Mouse (Mus musculus) natural killer cell, adult 2 months (primary cell): ENCODE measurements around the gene Xrra1.
"Not testable (repeated sequence)": the region's sequence is repeated elsewhere in the genome, so short reads cannot be mapped to it uniquely, and the experiment has no call there.

ENCODE experiments used
- DNase-seq, 2 experiments: peaks; one replicate each; pipeline ENCODE4 v3.0.0; 2022; ENCODE audit warnings: low spot score in 2 of 2

Gene Xrra1

GRCm38 (mm10) chr7:99953442-99954098 is 94.7 kb downstream of the Xrra1 start:
- no peak for DNase-seq

GRCm38 (mm10) chr7:99954212-99954611 is 95.3 kb downstream of the Xrra1 start:
- DNase-seq = no peak

- no peak for DNase-seq
Measured at GRCm38 (mm10) chr7:99956095-99956494, 97.2 kb downstream of the Xrra1 start.

DNA sequence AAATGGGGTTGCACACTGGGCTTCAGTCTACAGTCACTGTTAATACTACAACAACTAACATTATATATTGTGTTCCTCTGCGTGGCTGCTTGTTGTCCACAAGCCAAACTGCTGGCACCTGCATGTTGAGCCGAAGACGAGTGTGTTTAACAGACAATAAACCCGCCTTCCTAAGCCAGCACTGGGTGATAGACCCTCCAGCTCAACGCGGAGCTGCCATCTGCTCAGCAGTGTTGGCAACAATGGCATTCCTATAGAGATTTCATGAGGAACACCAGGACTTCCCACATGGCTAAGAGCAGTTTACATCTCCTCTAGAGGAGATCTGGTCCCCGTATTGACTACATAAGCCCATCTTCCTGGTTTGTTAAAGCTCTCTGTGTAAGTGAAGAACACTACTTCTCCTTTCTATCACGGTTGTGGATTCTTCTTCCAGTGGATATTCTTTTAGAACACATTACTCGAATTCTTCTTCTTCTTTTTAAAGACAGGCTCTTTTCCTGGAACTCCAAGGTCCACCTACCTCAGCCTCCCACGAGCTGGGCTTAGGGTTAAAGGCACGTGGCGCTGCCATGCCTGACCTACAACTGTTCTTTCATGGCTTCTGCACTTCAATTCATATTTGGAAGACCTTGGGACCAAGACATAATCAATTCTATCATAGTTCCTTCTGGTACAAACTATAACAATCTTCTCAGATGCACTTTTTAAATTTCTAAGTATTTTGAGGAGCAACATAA is 98.5 kb downstream of the Xrra1 start:
- DNase-seq = no peak

- not testable (repeated sequence) for DNase-seq
Measured at GRCm38 (mm10) chr7:99960571-99960970, 101.7 kb downstream of the Xrra1 start.

DNA sequence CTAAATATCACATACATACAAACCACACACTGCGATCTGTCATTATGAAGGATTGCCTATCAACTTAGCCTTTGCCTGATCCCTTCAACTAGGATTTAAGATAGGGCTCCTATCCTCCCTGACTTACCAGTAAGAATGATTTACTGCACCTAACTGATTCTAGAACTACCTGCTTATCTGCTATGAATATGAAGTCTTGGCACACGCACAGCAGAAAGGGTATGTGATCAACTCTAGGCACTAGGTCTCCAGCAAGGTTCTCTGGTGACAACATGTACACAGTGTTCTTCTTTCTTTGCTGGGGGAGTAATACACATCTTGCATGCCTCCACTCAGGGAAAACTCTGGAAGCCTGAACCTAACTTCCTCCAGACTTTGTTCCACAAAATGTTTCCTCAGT is 102.6 kb downstream of the Xrra1 start:
- no peak for DNase-seq

- DNase-seq = no peak
Measured at GRCm38 (mm10) chr7:99962536-99963236, 103.8 kb downstream of the Xrra1 start.

DNA sequence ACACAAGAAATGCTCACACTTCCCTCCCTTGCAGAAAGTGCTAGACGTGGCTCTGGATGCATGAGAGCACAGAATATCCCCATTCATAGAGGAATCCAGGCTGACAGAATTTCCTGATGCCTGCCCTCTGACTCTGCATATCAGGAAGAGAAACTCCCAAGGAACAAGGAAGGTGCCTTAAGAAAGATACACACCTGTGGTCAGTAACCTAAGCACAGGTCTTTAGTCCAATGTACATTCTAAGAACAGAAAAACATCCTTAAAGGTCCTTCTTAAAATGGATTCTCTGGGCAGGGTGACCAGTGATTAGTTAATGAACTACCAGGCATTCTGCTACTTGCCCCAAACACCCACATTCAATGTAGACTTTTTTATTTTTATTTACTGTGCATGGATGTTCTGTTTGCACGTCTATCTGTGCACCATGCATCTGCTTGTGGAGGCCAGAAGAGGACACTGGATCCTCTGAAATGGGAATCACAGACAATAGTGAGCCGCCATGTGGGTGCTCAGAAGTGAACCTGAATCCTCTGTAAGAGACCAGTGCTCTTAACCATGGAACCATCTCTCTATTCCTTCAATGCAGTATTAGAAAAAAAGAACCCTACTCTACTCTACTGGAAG is 104.4 kb downstream of the Xrra1 start:
- no peak for DNase-seq

GRCm38 (mm10) chr7:99965020-99965841 is 106.3 kb downstream of the Xrra1 start:
- DNase-seq = no peak

DNA sequence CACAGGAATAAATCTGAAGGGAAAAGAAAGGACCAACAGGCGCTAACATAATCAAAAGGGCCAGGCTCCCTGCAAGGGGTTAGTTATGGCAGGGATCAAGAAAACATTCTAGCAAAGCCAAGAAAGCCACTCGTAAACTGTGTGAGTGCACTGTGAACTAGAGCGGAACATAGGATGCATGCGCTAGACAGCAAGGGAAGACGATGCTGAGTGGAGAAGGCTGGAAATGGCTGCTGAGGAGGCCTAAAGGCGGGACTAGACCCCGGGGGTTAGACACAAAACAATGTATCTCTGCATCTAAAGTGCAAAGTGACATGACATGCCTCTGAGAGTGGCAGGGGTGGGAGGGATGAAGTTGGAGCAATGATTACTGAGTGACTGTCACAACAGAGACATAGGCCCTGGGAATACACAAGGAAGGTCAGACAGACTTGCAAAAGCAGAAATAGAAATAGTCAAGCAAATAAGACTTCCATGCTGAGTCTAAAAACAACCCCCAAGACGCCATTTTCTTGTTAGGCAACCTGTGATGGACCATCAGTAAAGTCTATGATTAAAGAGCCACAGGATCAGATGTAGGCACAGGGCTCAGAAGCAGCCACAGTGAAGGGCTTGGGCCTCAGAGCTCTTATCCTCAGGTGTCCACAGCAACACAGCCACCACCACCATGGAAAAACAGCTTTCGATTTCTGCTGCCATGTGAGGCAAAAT is 107.2 kb downstream of the Xrra1 start:
- DNase-seq = no peak
